Mouse (Mus musculus) hindbrain, embryonic 16.5 days (tissue): Measurements from ENCODE around the gene S100a4. TPM values are rescaled to one million over a fixed set of nuclear protein-coding genes. Genes with fewer than 3 reads are reported as not detected.

Source experiments
- ATAC-seq: fragments of 200-750 bp; cut with Nextera tagmentation; 2 replicates; pipeline ENCODE4 v1.8.0; 2017; ENCODE audit warnings: moderate TSS enrichment, moderate library complexity
- H3K27ac ChIP-seq: fragments of 300-500 bp; sonication (generic); 2 replicates; pipeline ENCODE4 v1.5.1; 2014; ENCODE audit warnings: low read depth, mild to moderate bottlenecking, control low read depth, low read length, moderate library complexity
- H3K27me3 ChIP-seq: fragments of 300-500 bp; sonication (generic); replicated peaks from 2 replicates; pipeline ENCODE4 v1.6.1; 2014; ENCODE audit warnings: low read length; ENCODE audit not compliant: control insufficient read depth, insufficient read depth
- H3K36me3 ChIP-seq: fragments of 300-500 bp; sonication (generic); 2 replicates; pipeline ENCODE4 v1.6.1; 2014; ENCODE audit warnings: mild to moderate bottlenecking, low read length, moderate library complexity, mixed read lengths; ENCODE audit not compliant: control insufficient read depth, insufficient read depth
- H3K4me1 ChIP-seq: fragments of 300-500 bp; sonication (generic); 2 replicates; pipeline ENCODE4 v1.6.1; 2014; ENCODE audit warnings: low read depth, low read length; ENCODE audit not compliant: control insufficient read depth, insufficient read depth
- H3K4me2 ChIP-seq: fragments of 300-500 bp; sonication (generic); 2 replicates; pipeline ENCODE4 v1.6.1; 2014; ENCODE audit warnings: mild to moderate bottlenecking, low read length, control low read depth, moderate library complexity
- H3K4me3 ChIP-seq: fragments of 300-500 bp; sonication (generic); 2 replicates; pipeline ENCODE4 v1.5.1; 2014; ENCODE audit warnings: mild to moderate bottlenecking, low read length, control low read depth, moderate library complexity
- H3K9ac ChIP-seq: fragments of 300-500 bp; sonication (generic); 2 replicates; pipeline ENCODE4 v1.6.1; 2014; ENCODE audit warnings: low read depth, mild to moderate bottlenecking, control low read depth, low read length, moderate library complexity
- H3K9me3 ChIP-seq: fragments of 300-500 bp; sonication (generic); 2 replicates; pipeline ENCODE4 v1.6.1; 2014; ENCODE audit warnings: mild to moderate bottlenecking, low read length, moderate library complexity; ENCODE audit not compliant: control insufficient read depth
- WGBS: fragments of 180-500 bp; shearing (Covaris S2); extraction: QIAGEN DNeasy Blood & Tissue Kit; methylation state at CpG from one replicate; pipeline ENCODE4 v1.1.7; 2014; 5-methylcytosine and 5-hydroxymethylcytosine counted together
- polyA plus RNA-seq: library from polyadenylated mRNA; unstranded; fragments of >200 nt; fragmentation: Nextera tagmentation; extraction: Ambion mirVana; gene quantifications from 2 replicates; pipeline ENCODE4 v1.2.1, GENCODE M21; 2015

Gene S100a4
- polyA plus RNA-seq, 1 experiment from 2014 or later, result 0.36 TPM

DNA sequence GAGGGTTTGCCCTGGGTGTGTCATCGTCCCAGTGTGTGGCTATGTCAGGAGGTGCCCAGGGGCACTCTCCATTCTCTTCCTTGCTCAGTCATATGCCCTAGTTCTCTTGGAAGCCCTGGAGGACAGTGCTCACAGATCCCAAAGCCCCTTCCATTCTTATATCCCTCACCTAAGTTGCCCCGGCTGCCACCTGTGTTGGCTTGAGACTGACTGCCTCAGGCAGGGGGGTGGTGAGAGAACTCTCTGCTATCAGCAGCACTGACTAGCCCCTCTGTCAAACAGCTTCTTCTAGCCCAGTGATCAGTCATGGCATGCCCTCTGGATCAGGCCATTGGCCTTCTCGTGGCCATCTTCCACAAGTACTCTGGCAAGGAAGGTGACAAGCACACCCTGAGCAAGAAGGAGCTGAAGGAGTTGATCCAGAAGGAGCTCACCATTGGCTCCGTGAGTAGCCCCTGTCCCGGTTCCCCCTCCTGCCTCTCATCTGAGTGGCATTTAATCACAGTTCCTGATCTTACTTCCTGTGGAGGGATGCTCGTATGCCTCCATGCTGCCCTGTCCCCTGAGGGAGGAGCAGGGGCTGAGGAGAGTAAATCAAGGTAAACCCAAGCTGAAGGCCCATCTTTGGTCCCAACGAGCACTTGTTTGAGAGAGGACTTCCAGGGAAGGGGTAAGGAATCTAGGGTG, 10.0 kb downstream of the S100a4 start:
- ATAC-seq, result no peak
- Histone ChIP-seq H3K27me3 (peaks cover 3% of the 10 kb centered on the region), H3K9me3 (no peaks in the 10 kb centered on the region), H3K36me3 (no peaks in the 10 kb centered on the region), H3K4me3 (peak overlapping the region; percentile 35), H3K4me2 (peak overlapping the region; percentile 71), H3K27ac (no peak overlapping the region), H3K9ac (no peak overlapping the region), H3K4me1 (peaks cover 5% of the 10 kb centered on the region; the same call in 1 of the 2 replicates)
- whole genome bisulfite sequencing, result 77% methylated on average over 7 of the region's 7 CpGs

DNA sequence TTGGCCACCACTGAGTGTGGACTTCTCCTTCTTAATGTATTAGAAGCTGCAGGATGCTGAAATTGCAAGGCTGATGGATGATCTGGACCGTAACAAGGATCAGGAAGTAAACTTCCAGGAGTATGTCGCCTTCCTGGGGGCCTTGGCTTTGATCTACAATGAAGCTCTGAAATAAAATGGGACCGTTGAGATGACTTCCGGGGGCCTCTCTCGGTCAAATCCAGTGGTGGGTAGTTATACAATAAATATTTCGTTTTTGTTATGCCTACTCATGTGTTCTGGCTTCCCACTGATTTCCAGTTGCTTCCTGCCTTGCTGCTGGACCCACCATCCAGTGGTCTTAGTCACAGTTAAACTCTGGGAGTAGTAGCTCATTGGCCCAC, 10.6 kb downstream of the S100a4 start:
- ATAC-seq, result no peak
- no peaks in the 10 kb centered on the region for H3K9me3 ChIP-seq
- peaks cover 5% of the 10 kb centered on the region; the same call in 1 of the 2 replicates for H3K4me1 ChIP-seq
- no peaks in the 10 kb centered on the region for H3K36me3 ChIP-seq
- H3K4me2 ChIP-seq, result no peak overlapping the region
- whole genome bisulfite sequencing, result 91% methylated on average over 6 of the region's 6 CpGs
- H3K9ac ChIP-seq, result no peak overlapping the region
- H3K27ac ChIP-seq, result no peak overlapping the region
- no peak overlapping the region for H3K4me3 ChIP-seq
- peaks cover 3% of the 10 kb centered on the region for H3K27me3 ChIP-seq

GRCm38 (mm10) chr3:90614611-90615251, 11.2 kb downstream of the S100a4 start:
- H3K4me2 ChIP-seq, result no peak overlapping the region
- H3K27me3 ChIP-seq, result peaks cover 3% of the 10 kb centered on the region
- H3K9me3 ChIP-seq, result no peaks in the 10 kb centered on the region
- no peak overlapping the region for H3K27ac ChIP-seq
- no peak for ATAC-seq
- no peak overlapping the region for H3K4me3 ChIP-seq
- peaks cover 5% of the 10 kb centered on the region; the same call in 1 of the 2 replicates for H3K4me1 ChIP-seq
- H3K9ac ChIP-seq, result no peak overlapping the region
- no peaks in the 10 kb centered on the region for H3K36me3 ChIP-seq
- 89% methylated on average over 11 of the region's 11 CpGs for WGBS

- Histone ChIP-seq H3K4me1 (peaks cover 5% of the 10 kb centered on the region; the same call in 1 of the 2 replicates), H3K4me3 (no peak overlapping the region), H3K9me3 (no peaks in the 10 kb centered on the region), H3K27me3 (peaks cover 3% of the 10 kb centered on the region), H3K4me2 (no peak overlapping the region), H3K36me3 (no peaks in the 10 kb centered on the region), H3K27ac (no peak overlapping the region), H3K9ac (no peak overlapping the region)
- peak; percentile 71 for ATAC-seq
- WGBS, result 8% methylated on average over 7 of the region's 7 CpGs
Observed at GRCm38 (mm10) chr3:90615415-90615814, 11.8 kb downstream of the S100a4 start.

GRCm38 (mm10) chr3:90615911-90616310, 12.3 kb downstream of the S100a4 start:
- Histone ChIP-seq H3K4me2 (no peak overlapping the region), H3K4me1 (peaks cover 5% of the 10 kb centered on the region; the same call in 1 of the 2 replicates), H3K27ac (no peak overlapping the region), H3K9me3 (no peaks in the 10 kb centered on the region), H3K27me3 (peaks cover 3% of the 10 kb centered on the region), H3K9ac (no peak overlapping the region), H3K4me3 (no peak overlapping the region), H3K36me3 (no peaks in the 10 kb centered on the region)
- no peak for ATAC-seq
- WGBS, result 83% methylated on average over 1 of the region's 1 CpGs

GRCm38 (mm10) chr3:90617586-90617985, 14.0 kb downstream of the S100a4 start:
- Histone ChIP-seq H3K4me1 (peaks cover 5% of the 10 kb centered on the region; the same call in 1 of the 2 replicates), H3K4me3 (no peak overlapping the region), H3K27ac (no peak overlapping the region), H3K4me2 (no peak overlapping the region), H3K36me3 (no peaks in the 10 kb centered on the region), H3K27me3 (peaks cover 3% of the 10 kb centered on the region), H3K9me3 (no peaks in the 10 kb centered on the region), H3K9ac (no peak overlapping the region)
- 10% methylated on average over 1 of the region's 1 CpGs for WGBS
- no peak for ATAC-seq

- no peak overlapping the region for H3K4me2 ChIP-seq
- H3K4me1 ChIP-seq, result peaks cover 11% of the 10 kb centered on the region
- H3K4me3 ChIP-seq, result no peak overlapping the region
- H3K36me3 ChIP-seq, result no peaks in the 10 kb centered on the region
- 64% methylated on average over 7 of the region's 7 CpGs for WGBS
- H3K9me3 ChIP-seq, result no peaks in the 10 kb centered on the region
- no peak for ATAC-seq
- H3K9ac ChIP-seq, result no peak overlapping the region
- no peak overlapping the region for H3K27ac ChIP-seq
- no peaks in the 10 kb centered on the region for H3K27me3 ChIP-seq
Observed at GRCm38 (mm10) chr3:90621552-90621951, 18.0 kb downstream of the S100a4 start.

GRCm38 (mm10) chr3:90623435-90624071, 20.0 kb downstream of the S100a4 start:
- H3K27me3 ChIP-seq, result no peaks in the 10 kb centered on the region
- H3K27ac ChIP-seq, result no peak overlapping the region
- no peaks in the 10 kb centered on the region for H3K36me3 ChIP-seq
- H3K4me1 ChIP-seq, result peaks cover 11% of the 10 kb centered on the region
- no peak overlapping the region for H3K4me3 ChIP-seq
- 5% methylated on average over 2 of the region's 2 CpGs for WGBS
- ATAC-seq, result peak; percentile 71
- H3K9me3 ChIP-seq, result no peaks in the 10 kb centered on the region
- H3K9ac ChIP-seq, result no peak overlapping the region
- no peak overlapping the region for H3K4me2 ChIP-seq

DNA sequence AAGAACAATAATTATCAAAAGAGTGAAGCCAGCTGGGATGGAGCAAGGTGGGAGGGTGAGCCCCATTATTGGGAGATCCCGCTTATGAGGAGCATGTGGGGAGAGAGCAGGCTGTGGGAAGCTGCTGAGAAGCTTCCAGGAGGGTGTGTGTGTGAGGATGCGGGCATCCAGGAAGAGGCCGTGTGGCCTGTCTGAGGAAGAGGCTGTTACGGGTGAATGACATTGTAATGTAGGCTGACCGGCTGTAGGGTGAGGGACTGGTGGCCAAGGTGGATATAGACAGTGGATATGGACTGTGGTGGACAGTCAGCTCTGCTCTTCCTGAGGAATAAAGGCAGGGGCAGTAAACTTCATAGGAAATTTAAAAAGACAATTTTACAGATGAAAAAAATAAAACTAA, 21.9 kb downstream of the S100a4 start:
- no peak for ATAC-seq
- H3K9me3 ChIP-seq, result no peaks in the 10 kb centered on the region
- H3K36me3 ChIP-seq, result no peaks in the 10 kb centered on the region
- H3K4me1 ChIP-seq, result peaks cover 11% of the 10 kb centered on the region
- H3K4me2 ChIP-seq, result no peak overlapping the region
- H3K27ac ChIP-seq, result no peak overlapping the region
- H3K4me3 ChIP-seq, result no peak overlapping the region
- WGBS, result 73% methylated on average over 5 of the region's 5 CpGs
- no peak overlapping the region for H3K9ac ChIP-seq
- H3K27me3 ChIP-seq, result no peaks in the 10 kb centered on the region
